Mouse (Mus musculus): Measurements from ENCODE around the gene Tsku.

Tsku gene

GRCm38 (mm10) chr7:98361063-98361652 is at the start of gene Tsku:
Gene Tsku (minus strand): TSS chr7:98361328.
- peak; percentile 98 for DNase-seq (ENCODE audit: low spot score)

- DNase-seq (ENCODE audit: low spot score), result no peak
Observed at GRCm38 (mm10) chr7:98407615-98408014, 46.5 kb upstream of the Tsku start.

- DNase-seq (ENCODE audit: low spot score), result no peak
Observed at GRCm38 (mm10) chr7:98403996-98404395, 42.9 kb upstream of the Tsku start.

- no peak for DNase-seq (ENCODE audit: low spot score)
Observed at GRCm38 (mm10) chr7:98402582-98403574, 41.8 kb upstream of the Tsku start.

- DNase-seq (ENCODE audit: low spot score), result no peak
Observed at GRCm38 (mm10) chr7:98392466-98393201, 31.5 kb upstream of the Tsku start.

- DNase-seq (ENCODE audit: low spot score), result no peak
Observed at GRCm38 (mm10) chr7:98391351-98391936, 30.3 kb upstream of the Tsku start.

- DNase-seq (ENCODE audit: low spot score), result no peak
Observed at GRCm38 (mm10) chr7:98390486-98390885, 29.4 kb upstream of the Tsku start.

- no peak for DNase-seq (ENCODE audit: low spot score)
Observed at GRCm38 (mm10) chr7:98389656-98390055, 28.5 kb upstream of the Tsku start.

GRCm38 (mm10) chr7:98388881-98389501 is 27.9 kb upstream of the Tsku start:
- no peak for DNase-seq (ENCODE audit: low spot score)

GRCm38 (mm10) chr7:98387201-98387600 is 26.1 kb upstream of the Tsku start:
- no peak for DNase-seq (ENCODE audit: low spot score)

GRCm38 (mm10) chr7:98385168-98385567 is 24.0 kb upstream of the Tsku start:
- DNase-seq (ENCODE audit: low spot score), result no peak

GRCm38 (mm10) chr7:98383337-98383736 is 22.2 kb upstream of the Tsku start:
- no peak for DNase-seq (ENCODE audit: low spot score)

GRCm38 (mm10) chr7:98382784-98383183 is 21.7 kb upstream of the Tsku start:
- DNase-seq (ENCODE audit: low spot score), result no peak

- DNase-seq (ENCODE audit: low spot score), result no peak
Observed at GRCm38 (mm10) chr7:98380224-98380925, 19.2 kb upstream of the Tsku start.

- DNase-seq (ENCODE audit: low spot score), result no peak
Observed at GRCm38 (mm10) chr7:98379232-98379631, 18.1 kb upstream of the Tsku start.

- no peak for DNase-seq (ENCODE audit: low spot score)
Observed at GRCm38 (mm10) chr7:98377257-98377656, 16.1 kb upstream of the Tsku start.

- DNase-seq (ENCODE audit: low spot score), result no peak
Observed at GRCm38 (mm10) chr7:98371161-98371560, 10.0 kb upstream of the Tsku start.

- no peak for DNase-seq (ENCODE audit: low spot score)
Observed at GRCm38 (mm10) chr7:98369762-98370369, 8.7 kb upstream of the Tsku start.

- DNase-seq (ENCODE audit: low spot score), result no peak
Observed at GRCm38 (mm10) chr7:98361662-98362061, 534 bp upstream of the Tsku start.

GRCm38 (mm10) chr7:98360621-98360990 is 522 bp downstream of the Tsku start:
- DNase-seq (ENCODE audit: low spot score), result no peak
